Mouse (Mus musculus): ENCODE measurements around the gene Cpsf2. TPM values are rescaled to one million over a fixed set of nuclear protein-coding genes. Genes with fewer than 3 reads are reported as not detected.

Cpsf2 gene
- polyA plus RNA-seq, 1 experiment from 2014 or later, result 33.7 TPM

DNA sequence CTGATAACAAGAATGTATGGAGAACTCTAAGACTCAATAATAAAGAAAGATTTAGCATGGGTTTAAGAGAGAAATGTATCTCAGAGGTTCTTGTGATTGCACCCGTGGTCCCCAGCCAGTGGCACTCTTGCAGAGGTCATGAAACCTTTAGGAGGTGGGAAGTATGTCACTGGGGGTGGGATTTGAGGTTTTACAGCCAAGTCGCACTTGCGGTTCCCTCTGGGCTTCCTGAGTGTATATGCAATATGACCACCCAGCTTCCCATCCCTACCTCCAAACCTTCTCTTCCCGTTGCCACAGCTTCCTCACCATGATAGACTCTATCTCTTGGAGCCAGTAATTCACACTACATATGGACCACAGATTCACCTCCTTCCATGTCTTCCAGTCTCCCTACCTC lies 59.1 kb downstream of the Cpsf2 start:
- Histone ChIP-seq H3K4me2 (replicated peaks) (no peak overlapping the region), H3K36me3 (no peaks in the 10 kb centered on the region), H3K27ac (replicated peaks) (no peak overlapping the region), H3K9me3 (no peaks in the 10 kb centered on the region), H3K4me3 (no peak overlapping the region), H3K27me3 (no peaks in the 10 kb centered on the region), H3K9ac (replicated peaks) (no peak overlapping the region), H3K4me1 (no peaks in the 10 kb centered on the region)
- 87% methylated on average over 4 of the region's 4 CpGs for WGBS
- ATAC-seq (replicated peaks), result no peak

DNA sequence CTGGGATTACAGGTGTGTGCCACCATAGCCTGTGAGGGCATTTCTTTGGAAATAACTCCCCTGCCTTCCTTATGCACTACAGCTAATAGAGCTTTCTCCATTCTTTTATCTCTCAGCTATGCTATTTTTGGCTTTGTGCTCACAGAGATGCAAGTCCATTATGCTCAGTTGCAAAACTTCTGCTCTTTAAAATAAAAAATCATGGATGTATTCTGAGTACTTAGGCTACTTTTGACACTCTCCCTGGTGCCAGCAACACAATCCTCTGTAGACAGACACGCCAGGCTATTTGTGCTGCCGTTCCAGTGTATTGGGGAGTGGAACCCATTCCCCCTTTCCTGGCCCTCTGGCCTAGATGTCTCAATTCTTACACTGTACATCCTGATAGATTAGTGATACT lies 64.1 kb downstream of the Cpsf2 start:
- 94% methylated on average over 2 of the region's 2 CpGs for WGBS
- ATAC-seq (replicated peaks), result no peak
- 0 out of 2 replicates have a peak, but pooled peaks cover 9% of the 10 kb centered on the region for H3K4me1 ChIP-seq

GRCm38 (mm10) chr12:102041699-102042098 lies 65.9 kb downstream of the Cpsf2 start:
- Histone ChIP-seq H3K4me1 (0 out of 2 replicates have a peak, but pooled peaks cover 9% of the 10 kb centered on the region), H3K27me3 (no peaks in the 10 kb centered on the region), H3K9me3 (no peaks in the 10 kb centered on the region), H3K36me3 (no peaks in the 10 kb centered on the region), H3K4me3 (no peak overlapping the region), H3K27ac (replicated peaks) (no peak overlapping the region), H3K4me2 (replicated peaks) (no peak overlapping the region), H3K9ac (replicated peaks) (no peak overlapping the region)
- 29% methylated on average over 2 of the region's 2 CpGs for WGBS
- ATAC-seq (replicated peaks), result no peak

More for the DNA sequence above, 64.1 kb downstream of the Cpsf2 start:
- Histone ChIP-seq H3K4me2 (replicated peaks) (no peak overlapping the region), H3K36me3 (no peaks in the 10 kb centered on the region), H3K9me3 (no peaks in the 10 kb centered on the region), H3K27ac (replicated peaks) (no peak overlapping the region), H3K9ac (replicated peaks) (no peak overlapping the region), H3K4me3 (no peak overlapping the region), H3K27me3 (no peaks in the 10 kb centered on the region)

DNA sequence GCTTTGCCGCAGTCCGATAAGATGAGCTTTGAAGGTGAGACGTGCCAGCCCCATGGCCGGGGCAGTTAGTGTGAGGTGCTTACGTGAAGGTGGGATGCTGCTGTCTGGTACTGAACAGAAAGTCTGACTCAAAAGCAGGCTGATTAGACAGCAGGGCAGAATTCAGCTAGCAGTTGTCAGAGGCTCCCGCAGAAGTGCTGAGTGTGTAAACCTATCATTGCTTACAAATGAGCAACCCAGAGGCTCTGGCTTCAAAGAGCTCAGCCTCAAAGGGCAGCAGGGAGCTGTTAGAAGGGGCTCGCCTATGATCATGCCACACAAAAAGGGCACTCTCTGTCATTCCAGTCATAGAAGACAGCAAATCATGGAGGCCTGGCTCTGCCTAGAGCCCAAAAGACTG lies 66.5 kb downstream of the Cpsf2 start:
- ATAC-seq (replicated peaks), result peak; percentile 81
- WGBS, result 47% methylated on average over 7 of the region's 7 CpGs
- H3K27me3 ChIP-seq, result no peaks in the 10 kb centered on the region
- H3K27ac ChIP-seq (replicated peaks), result peak overlapping the region; percentile 62; the same call in 1 of the 2 replicates
- 0 out of 2 replicates have a peak, but pooled peaks cover 9% of the 10 kb centered on the region for H3K4me1 ChIP-seq
- H3K4me2 ChIP-seq (replicated peaks), result no peak overlapping the region
- H3K4me3 ChIP-seq, result no peak overlapping the region
- no peaks in the 10 kb centered on the region for H3K36me3 ChIP-seq
- H3K9me3 ChIP-seq, result no peaks in the 10 kb centered on the region
- H3K9ac ChIP-seq (replicated peaks), result no peak overlapping the region

DNA sequence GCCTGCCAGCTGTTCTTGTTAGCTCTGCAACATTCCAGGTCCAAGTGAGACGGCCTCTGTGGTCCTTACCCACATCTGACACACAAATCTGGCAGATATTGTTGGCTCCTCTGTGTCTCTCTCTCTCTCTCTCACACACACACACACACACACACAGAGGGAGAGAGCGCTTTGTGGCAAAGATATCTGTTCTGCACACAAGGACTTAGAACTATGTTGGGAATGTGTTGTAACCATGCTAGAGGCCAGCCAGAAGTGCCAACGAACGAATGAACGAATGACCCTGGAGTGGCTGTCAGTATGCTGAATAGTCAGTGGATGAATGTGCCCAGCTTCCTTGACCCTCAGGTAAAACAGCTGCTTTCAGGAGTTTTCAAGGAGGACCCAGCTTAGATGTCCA lies 68.1 kb downstream of the Cpsf2 start:
- Histone ChIP-seq H3K9ac (replicated peaks) (no peak overlapping the region), H3K27ac (replicated peaks) (no peak overlapping the region), H3K27me3 (no peaks in the 10 kb centered on the region), H3K4me3 (no peak overlapping the region), H3K4me1 (0 out of 2 replicates have a peak, but pooled peaks cover 9% of the 10 kb centered on the region), H3K9me3 (no peaks in the 10 kb centered on the region), H3K4me2 (replicated peaks) (no peak overlapping the region), H3K36me3 (no peaks in the 10 kb centered on the region)
- ATAC-seq (replicated peaks), result no peak
- WGBS, result 93% methylated on average over 5 of the region's 5 CpGs

GRCm38 (mm10) chr12:102054155-102054554 lies 78.4 kb downstream of the Cpsf2 start:
- Histone ChIP-seq H3K4me1 (peaks cover 13% of the 10 kb centered on the region), H3K4me3 (no peak overlapping the region), H3K4me2 (replicated peaks) (no peak overlapping the region), H3K9me3 (no peaks in the 10 kb centered on the region), H3K9ac (replicated peaks) (no peak overlapping the region), H3K27me3 (no peaks in the 10 kb centered on the region), H3K27ac (replicated peaks) (no peak overlapping the region), H3K36me3 (no peaks in the 10 kb centered on the region)
- no peak for ATAC-seq (replicated peaks)
- 88% methylated on average over 4 of the region's 4 CpGs for WGBS

- H3K9me3 ChIP-seq, result no peaks in the 10 kb centered on the region
- no peak overlapping the region for H3K27ac ChIP-seq (replicated peaks)
- H3K4me1 ChIP-seq, result peaks cover 13% of the 10 kb centered on the region
- no peaks in the 10 kb centered on the region for H3K36me3 ChIP-seq
- WGBS, result 93% methylated on average over 10 of the region's 10 CpGs
- no peak overlapping the region for H3K9ac ChIP-seq (replicated peaks)
- H3K4me2 ChIP-seq (replicated peaks), result no peak overlapping the region
- H3K4me3 ChIP-seq, result no peak overlapping the region
- ATAC-seq (replicated peaks), result no peak
- H3K27me3 ChIP-seq, result no peaks in the 10 kb centered on the region
Observed at GRCm38 (mm10) chr12:102055758-102056157, 80.0 kb downstream of the Cpsf2 start.

Other genes starting within 250 kb of the Cpsf2 start
- 5.9 and 6.4 TPM in 2 replicates for gene Fbln5, start 156.9 kb upstream of the Cpsf2 start, polyA plus RNA-seq (2015; fragmentation: Nextera tagmentation; extraction: Ambion mirVana)
- gene Trip11, start 62.7 kb upstream of the Cpsf2 start, polyA plus RNA-seq (2015; fragmentation: Nextera tagmentation; extraction: Ambion mirVana), result 22.4 and 23.7 TPM in 2 replicates
- gene Atxn3, start 17.7 kb upstream of the Cpsf2 start, polyA plus RNA-seq (2015; fragmentation: Nextera tagmentation; extraction: Ambion mirVana), result 12.8 and 14.0 TPM in 2 replicates
- gene Slc24a4, start 152.7 kb downstream of the Cpsf2 start, polyA plus RNA-seq (2015; fragmentation: Nextera tagmentation; extraction: Ambion mirVana), result 1.2 and 1.3 TPM in 2 replicates